In the genomic region with DNA sequence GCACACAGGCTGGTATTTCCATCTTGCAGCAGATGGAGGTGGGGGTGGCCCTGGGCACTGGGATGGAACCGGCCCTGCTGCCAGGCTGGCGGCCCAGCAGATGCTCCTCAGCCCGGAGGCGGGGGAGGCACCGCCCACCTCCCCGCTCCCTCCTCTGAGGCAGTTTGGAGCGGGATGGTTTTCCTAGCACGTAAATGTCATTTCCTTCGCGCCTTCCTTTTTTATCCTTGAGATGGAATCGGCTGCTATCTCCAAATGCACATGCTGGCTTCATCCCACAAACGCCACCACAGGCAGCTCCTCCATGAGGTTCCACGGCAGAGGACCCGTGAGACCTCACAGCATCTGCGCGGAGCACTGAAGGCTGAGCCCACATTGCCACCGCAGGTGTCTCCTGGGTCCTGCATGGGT, we compare ENCODE assay signal across 12 mouse cellular contexts.
DNase-seq lines count a peak whose midpoint lies in the region; ATAC-seq and TF ChIP-seq lines count a peak whose summit lies in the region.
"Had no signal": no experiment of that assay in that cellular context is flagged by ENCODE, and none has a peak within 500 bp of the region (broad histone marks: within the 10 kb centered on the region; RNA-seq: fewer than 3 reads in every experiment).

No protein-coding gene starts in this region.

- H3K4me1 ChIP-seq in kidney, adult 2 months (ENCODE audit: control insufficient read depth, insufficient read depth, low read length) = no peaks in the 10 kb centered on the region
- H3K4me1 ChIP-seq in forebrain, embryonic 16.5 days (replicated peaks; ENCODE audit: control insufficient read depth, insufficient read depth, low read length) = peaks cover 11% of the 10 kb centered on the region
- H3K4me1 ChIP-seq: heart, embryonic 13.5 days; lung, embryonic 15.5 days had no signal

- H3K9me3 ChIP-seq in forebrain, embryonic 16.5 days (ENCODE audit: control insufficient read depth, low read length) = no peaks in the 10 kb centered on the region
- H3K9me3 ChIP-seq: embryonic facial prominence, embryonic 12.5 days; lung, embryonic 15.5 days had no signal

- TF ChIP-seq CTCF in kidney, adult 2 months (conservative IDR thresholded peaks at IDR 0.05; ENCODE audit: insufficient read depth, insufficient read length, low read depth, low read length) = no peak

- peak; percentile 80 for ATAC-seq in forebrain, embryonic 16.5 days

- no peak overlapping the region for H3K27ac ChIP-seq in kidney, adult 2 months (ENCODE audit: insufficient read depth, low read depth, low read length)
- peak overlapping the region; percentile 96 for H3K27ac ChIP-seq in forebrain, embryonic 16.5 days (ENCODE audit: low read length)
- H3K27ac ChIP-seq: embryonic facial prominence, embryonic 12.5 days; heart, embryonic 13.5 days; lung, embryonic 15.5 days had no signal

- H3K36me3 ChIP-seq in kidney, adult 2 months (ENCODE audit: control insufficient read depth, insufficient read depth, low read length) = no peaks in the 10 kb centered on the region
- H3K36me3 ChIP-seq in forebrain, embryonic 16.5 days (ENCODE audit: control insufficient read depth, insufficient read depth) = no peaks in the 10 kb centered on the region
- H3K36me3 ChIP-seq: embryonic facial prominence, embryonic 12.5 days; heart, embryonic 13.5 days; lung, embryonic 15.5 days had no signal

- no peak overlapping the region for H3K9ac ChIP-seq in forebrain, embryonic 16.5 days (replicated peaks; ENCODE audit: low read depth, low read length)
- H3K9ac ChIP-seq: embryonic facial prominence, embryonic 12.5 days; heart, embryonic 13.5 days; lung, embryonic 15.5 days had no signal

- H3K4me2 ChIP-seq in forebrain, embryonic 16.5 days (ENCODE audit: low read length) = peak overlapping the region; percentile 29; the same call in 1 of the 2 replicates
- H3K4me2 ChIP-seq: embryonic facial prominence, embryonic 12.5 days; heart, embryonic 13.5 days; lung, embryonic 15.5 days had no signal

- H3K4me3 ChIP-seq in kidney, adult 2 months (ENCODE audit: insufficient read depth, low read depth, low read length) = no peak overlapping the region
- no peak overlapping the region for H3K4me3 ChIP-seq in forebrain, embryonic 16.5 days (replicated peaks; ENCODE audit: low read length)
- H3K4me3 ChIP-seq: embryonic facial prominence, embryonic 12.5 days; heart, embryonic 13.5 days; lung, embryonic 15.5 days had no signal

- WGBS in kidney, adult 2 months = 47% methylated on average over 17 of the region's 17 CpGs
- 66% methylated on average over 17 of the region's 17 CpGs for WGBS in forebrain, embryonic 16.5 days

- no peak for TF ChIP-seq POLR2A in kidney, adult 2 months (IDR thresholded peaks at IDR 0.05; ENCODE audit: low read depth, low read length)

- H3K27me3 ChIP-seq in kidney, adult 2 months (replicated peaks; ENCODE audit: control insufficient read depth, insufficient read depth, low read length) = no peaks in the 10 kb centered on the region
- H3K27me3 ChIP-seq in forebrain, embryonic 16.5 days (replicated peaks; ENCODE audit: control insufficient read depth, insufficient read depth, low read length) = no peaks in the 10 kb centered on the region

- DNase-seq in kidney, postnatal 4 days = peak; percentile 56 to 75
- no peak for DNase-seq in kidney, adult 2 months
- peak; percentile 89 to 90 for DNase-seq in layer of hippocampus, postnatal 36 days
- peak; percentile 71 for DNase-seq in right cerebral cortex, postnatal 4 days
- no peak for DNase-seq in embryo, embryonic 11 days
- DNase-seq in lung, postnatal 10 days = no peak
- DNase-seq in c-Kit-positive CD71-positive TER-119-positive erythroid progenitor cells, embryonic 14.5 days (ENCODE audit: low spot score) = no peak
- DNase-seq: kidney, postnatal 10 days had no signal

Comparison
In these comparisons a context has a peak if more than half of its experiments do, and no peak if none do; other contexts are left out.
1. DNase-seq: peak in kidney, postnatal 4 days (2 of 2), layer of hippocampus, postnatal 36 days (2 of 2) and right cerebral cortex, postnatal 4 days (single experiment); none in kidney, adult 2 months (single experiment), embryo, embryonic 11 days (single experiment), lung, postnatal 10 days (single experiment) and c-Kit-positive CD71-positive TER-119-positive erythroid progenitor cells, embryonic 14.5 days (single experiment).